Comparison of ENCODE assay signal across 16 mouse cellular contexts in genomic region chr8:124784613-124785012, GRCm38 (mm10). TPM values are rescaled to one million over a fixed set of nuclear protein-coding genes. Genes with fewer than 3 reads are reported as not detected.
DNase-seq lines count a peak whose midpoint lies in the region; ATAC-seq and TF ChIP-seq lines count a peak whose summit lies in the region.
"Had no signal": no experiment of that assay in that cellular context is flagged by ENCODE, and none has a peak within 500 bp of the region (broad histone marks: within the 10 kb centered on the region; RNA-seq: fewer than 3 reads in every experiment).

No protein-coding gene starts in this region.

- H3K27ac ChIP-seq in embryonic facial prominence, embryonic 14.5 days (replicated peaks; ENCODE audit: low read depth, low read length) = no peak overlapping the region
- H3K27ac ChIP-seq in embryonic facial prominence, embryonic 10.5 days (replicated peaks) = no peak overlapping the region
- no peak overlapping the region for H3K27ac ChIP-seq in kidney, adult 2 months (ENCODE audit: insufficient read depth, low read depth, low read length)
- H3K27ac ChIP-seq in kidney, embryonic 15.5 days = no peak overlapping the region
- H3K27ac ChIP-seq: embryonic facial prominence, embryonic 15.5 days; heart, embryonic 13.5 days; limb, embryonic 12.5 days had no signal

- no peak for TF ChIP-seq POLR2A in kidney, adult 2 months (IDR thresholded peaks at IDR 0.05; ENCODE audit: low read depth, low read length)

- no peaks in the 10 kb centered on the region for H3K27me3 ChIP-seq in embryonic facial prominence, embryonic 14.5 days (replicated peaks; ENCODE audit: control insufficient read depth, insufficient read depth, low read length)
- peaks cover 26% of the 10 kb centered on the region for H3K27me3 ChIP-seq in embryonic facial prominence, embryonic 10.5 days (replicated peaks; ENCODE audit: low read depth, poor library complexity, severe bottlenecking)
- no peaks in the 10 kb centered on the region for H3K27me3 ChIP-seq in kidney, adult 2 months (replicated peaks; ENCODE audit: control insufficient read depth, insufficient read depth, low read length)
- H3K27me3 ChIP-seq in kidney, embryonic 15.5 days = peaks cover 26% of the 10 kb centered on the region

- ATAC-seq in embryonic facial prominence, embryonic 14.5 days (ENCODE audit: low read depth) = no peak
- ATAC-seq in kidney, embryonic 15.5 days (replicated peaks; ENCODE audit: low FRiP score) = no peak

- no peak overlapping the region for H3K9ac ChIP-seq in embryonic facial prominence, embryonic 14.5 days (ENCODE audit: low read depth, low read length)
- H3K9ac ChIP-seq in kidney, embryonic 15.5 days = no peak overlapping the region
- H3K9ac ChIP-seq: embryonic facial prominence, embryonic 15.5 days; heart, embryonic 13.5 days; limb, embryonic 12.5 days; lung, embryonic 14.5 days had no signal

- H3K9me3 ChIP-seq in embryonic facial prominence, embryonic 14.5 days (ENCODE audit: control insufficient read depth, low read length) = no peaks in the 10 kb centered on the region
- H3K9me3 ChIP-seq in embryonic facial prominence, embryonic 10.5 days = no peaks in the 10 kb centered on the region
- H3K9me3 ChIP-seq in kidney, embryonic 15.5 days (replicated peaks) = no peaks in the 10 kb centered on the region
- H3K9me3 ChIP-seq: embryonic facial prominence, embryonic 15.5 days; heart, embryonic 13.5 days; limb, embryonic 12.5 days had no signal

- H3K4me2 ChIP-seq in embryonic facial prominence, embryonic 14.5 days (ENCODE audit: low read depth, low read length) = no peak overlapping the region
- H3K4me2 ChIP-seq in kidney, embryonic 15.5 days = no peak overlapping the region
- H3K4me2 ChIP-seq: embryonic facial prominence, embryonic 15.5 days; heart, embryonic 13.5 days; limb, embryonic 12.5 days; lung, embryonic 14.5 days had no signal

- WGBS in embryonic facial prominence, embryonic 14.5 days = 80% methylated on average over 13 of the region's 13 CpGs
- 92% methylated on average over 13 of the region's 13 CpGs for whole genome bisulfite sequencing in embryonic facial prominence, embryonic 10.5 days
- 84% methylated on average over 13 of the region's 13 CpGs for WGBS in kidney, adult 2 months
- 86% methylated on average over 13 of the region's 13 CpGs for WGBS in kidney, embryonic 15.5 days

- no peaks in the 10 kb centered on the region for H3K36me3 ChIP-seq in embryonic facial prominence, embryonic 14.5 days (ENCODE audit: control insufficient read depth, insufficient read depth, low read length)
- H3K36me3 ChIP-seq in embryonic facial prominence, embryonic 10.5 days (replicated peaks) = no peaks in the 10 kb centered on the region
- H3K36me3 ChIP-seq in kidney, adult 2 months (ENCODE audit: control insufficient read depth, insufficient read depth, low read length) = no peaks in the 10 kb centered on the region
- H3K36me3 ChIP-seq in kidney, embryonic 15.5 days = no peaks in the 10 kb centered on the region
- H3K36me3 ChIP-seq: embryonic facial prominence, embryonic 15.5 days; heart, embryonic 13.5 days; limb, embryonic 12.5 days had no signal

- H3K4me3 ChIP-seq in embryonic facial prominence, embryonic 14.5 days (ENCODE audit: low read depth, low read length) = no peak overlapping the region
- H3K4me3 ChIP-seq in embryonic facial prominence, embryonic 10.5 days = no peak overlapping the region
- H3K4me3 ChIP-seq in kidney, adult 2 months (ENCODE audit: insufficient read depth, low read depth, low read length) = no peak overlapping the region
- no peak overlapping the region for H3K4me3 ChIP-seq in kidney, embryonic 15.5 days (replicated peaks)
- H3K4me3 ChIP-seq: embryonic facial prominence, embryonic 15.5 days; heart, embryonic 13.5 days; limb, embryonic 12.5 days had no signal

- peaks cover 3% of the 10 kb centered on the region; the same call in 1 of the 2 replicates for H3K4me1 ChIP-seq in embryonic facial prominence, embryonic 14.5 days (ENCODE audit: control insufficient read depth, insufficient read depth, low read length)
- peaks cover 12% of the 10 kb centered on the region for H3K4me1 ChIP-seq in embryonic facial prominence, embryonic 10.5 days
- no peaks in the 10 kb centered on the region for H3K4me1 ChIP-seq in kidney, adult 2 months (ENCODE audit: control insufficient read depth, insufficient read depth, low read length)
- H3K4me1 ChIP-seq in kidney, embryonic 15.5 days = peaks cover 14% of the 10 kb centered on the region
- H3K4me1 ChIP-seq: limb, embryonic 12.5 days had no signal

- TF ChIP-seq CTCF in kidney, adult 2 months (conservative IDR thresholded peaks at IDR 0.05; ENCODE audit: insufficient read depth, insufficient read length, low read depth, low read length) = no peak

- peak; percentile 47 for DNase-seq in embryonic facial prominence, embryonic 14.5 days (ENCODE audit: low spot score)
- no peak for DNase-seq in embryonic facial prominence, embryonic 10.5 days (ENCODE audit: low spot score)
- peak; percentile 84 for DNase-seq in brain, adult 2 months (ENCODE audit: low read depth, low spot score)
- DNase-seq in frontal cortex, postnatal 36 days (ENCODE audit: low spot score in 2 of 2) = peak; percentile 64 to 85
- DNase-seq in right cerebral cortex, adult 18-20 months = peak; percentile 73
- no peak for DNase-seq in retina, embryonic 14.5 days (ENCODE audit: low spot score)
- DNase-seq in kidney, adult 2 months = no peak
- DNase-seq: gastrocnemius, postnatal 25 days; kidney, adult 18-20 months; lung, embryonic 14.5 days; thymus, postnatal 25 days had no signal

RNA-seq across cellular contexts. Expression of gene Trim67, which starts 8.3 kb away (rescaled TPM):
- polyA plus RNA-seq in embryonic facial prominence, embryonic 14.5 days (2014; fragmentation: Nextera tagmentation; extraction: Ambion mirVana) = 0.97 and 1.1 TPM in 2 replicates
- polyA plus RNA-seq in embryonic facial prominence, embryonic 10.5 days (2016; fragmentation: Nextera tagmentation; extraction: Ambion mirVana) = 0.36 and 0.51 TPM in 2 replicates
- 0.14 and 0.30 TPM in 2 replicates for polyA plus RNA-seq in kidney, adult 2 months (2012; rRNA removed)
- polyA plus RNA-seq in kidney, embryonic 15.5 days (2015; fragmentation: Nextera tagmentation; extraction: Ambion mirVana) = 0.10 and 0.36 TPM in 2 replicates
- polyA plus RNA-seq: C2C12 had no signal

RNA-seq across cellular contexts. Expression of gene Fam89a, which starts 33.0 kb away (rescaled TPM):
- polyA plus RNA-seq in embryonic facial prominence, embryonic 14.5 days (2014; fragmentation: Nextera tagmentation; extraction: Ambion mirVana) = 3.9 and 4.5 TPM in 2 replicates
- polyA plus RNA-seq in embryonic facial prominence, embryonic 10.5 days (2016; fragmentation: Nextera tagmentation; extraction: Ambion mirVana) = 6.5 and 7.6 TPM in 2 replicates
- polyA plus RNA-seq in kidney, adult 2 months (2012; rRNA removed) = 1.9 TPM in 2 replicates
- polyA plus RNA-seq in kidney, embryonic 15.5 days (2015; fragmentation: Nextera tagmentation; extraction: Ambion mirVana) = 4.9 TPM in 2 replicates

Comparison
In these comparisons a context has a peak if more than half of its experiments do, and no peak if none do; other contexts are left out.
1. DNase-seq: peak in embryonic facial prominence, embryonic 14.5 days (single experiment), brain, adult 2 months (single experiment), frontal cortex, postnatal 36 days (2 of 2) and right cerebral cortex, adult 18-20 months (single experiment); none in embryonic facial prominence, embryonic 10.5 days (single experiment), retina, embryonic 14.5 days (single experiment) and kidney, adult 2 months (single experiment).